Mouse (Mus musculus) olfactory bulb, adult 2 months (tissue): ENCODE measurements around the gene Sema4a. TPM values are rescaled to one million over a fixed set of nuclear protein-coding genes. Genes with fewer than 3 reads are reported as not detected.

Experiments used
- H3K27ac ChIP-seq: fragments of 200-500 bp; 2 replicates; pipeline ENCODE4 v1.5.1; 2012; ENCODE audit warnings: low read depth, low read length; ENCODE audit not compliant: insufficient read depth
- H3K4me1 ChIP-seq: fragments of 200-500 bp; 2 replicates; pipeline ENCODE4 v1.6.1; 2012; ENCODE audit warnings: low read length; ENCODE audit not compliant: control insufficient read depth, insufficient read depth
- H3K4me3 ChIP-seq: fragments of 200-500 bp; 2 replicates; pipeline ENCODE4 v1.5.1; 2012; ENCODE audit warnings: mild to moderate bottlenecking, low read depth, low read length, moderate library complexity; ENCODE audit not compliant: insufficient read depth
- CTCF ChIP-seq: fragments of 200-500 bp; IDR thresholded peaks from 2 replicates; pipeline ENCODE4 v1.5.1; 2012; ENCODE audit warnings: low read depth, mild to moderate bottlenecking, low read length, moderate library complexity; ENCODE audit not compliant: insufficient read depth
- POLR2A ChIP-seq: fragments of 200-500 bp; IDR thresholded peaks from 2 replicates; pipeline ENCODE4 v1.6.1; 2012; ENCODE audit warnings: mild to moderate bottlenecking, low read depth, low read length, moderate library complexity; ENCODE audit not compliant: insufficient read depth
- whole genome bisulfite sequencing: fragments of 180-500 bp; shearing (Covaris S2); methylation state at CpG from one replicate; pipeline ENCODE4 v1.1.7; 2018; 5-methylcytosine and 5-hydroxymethylcytosine counted together
- polyA plus RNA-seq: library from polyadenylated mRNA; stranded (reverse); fragments of >200 nt; gene quantifications from 2 replicates; pipeline ENCODE4 v1.2.4, GENCODE M21; 2012; ENCODE audit warnings: low replicate concordance; ENCODE audit not compliant: missing spikeins, insufficient read depth, insufficient read length

Gene Sema4a
- polyA plus RNA-seq, 1 experiment: not detected

DNA sequence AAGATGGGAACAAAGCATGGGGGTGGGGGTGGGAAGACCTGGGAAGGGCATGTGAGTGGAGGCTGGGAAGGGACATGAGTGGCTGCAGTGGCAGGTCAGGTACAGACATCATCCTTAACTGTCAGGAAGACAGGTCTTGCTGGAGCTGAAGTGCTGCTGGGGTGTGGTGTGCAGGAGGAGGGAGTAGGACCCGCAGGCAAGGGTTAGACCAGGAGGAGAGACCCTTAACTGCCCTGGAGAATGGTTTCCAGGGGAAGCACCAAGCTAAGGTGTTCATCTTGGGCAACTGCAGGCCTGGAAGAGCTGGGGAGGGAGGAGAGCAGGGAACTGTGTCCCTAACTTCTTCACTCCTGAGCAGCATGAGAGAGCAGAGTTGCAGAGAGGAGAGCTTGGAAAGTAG, 26.4 kb upstream of the Sema4a start:
- no peak overlapping the region for H3K27ac ChIP-seq
- 69% methylated on average over 1 of the region's 1 CpGs for WGBS
- peaks cover 38% of the 10 kb centered on the region for H3K4me1 ChIP-seq
- no peak overlapping the region for H3K4me3 ChIP-seq
- TF ChIP-seq POLR2A (no peak), CTCF (no peak)

DNA sequence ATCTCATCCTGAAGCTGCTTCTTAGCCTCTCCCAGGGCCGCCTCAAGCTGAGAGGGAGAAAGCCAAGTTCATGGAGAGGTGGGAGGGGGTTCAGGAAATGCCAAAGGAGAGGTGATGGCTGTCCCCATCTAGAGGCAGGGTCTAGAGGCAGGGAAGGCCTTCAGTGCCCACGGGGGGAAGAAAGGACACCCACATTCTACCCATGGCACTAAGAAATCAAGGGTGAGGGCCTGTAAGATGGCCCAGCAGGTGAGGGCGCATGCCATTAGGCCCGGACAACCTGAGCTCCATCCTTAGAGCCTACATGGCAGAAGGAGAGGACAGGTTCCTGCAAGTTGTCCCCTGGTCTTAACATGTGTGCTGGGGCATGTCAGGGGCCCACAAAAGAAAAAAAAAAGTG, 25.9 kb upstream of the Sema4a start:
- WGBS: 86% methylated on average over 4 of the region's 4 CpGs

DNA sequence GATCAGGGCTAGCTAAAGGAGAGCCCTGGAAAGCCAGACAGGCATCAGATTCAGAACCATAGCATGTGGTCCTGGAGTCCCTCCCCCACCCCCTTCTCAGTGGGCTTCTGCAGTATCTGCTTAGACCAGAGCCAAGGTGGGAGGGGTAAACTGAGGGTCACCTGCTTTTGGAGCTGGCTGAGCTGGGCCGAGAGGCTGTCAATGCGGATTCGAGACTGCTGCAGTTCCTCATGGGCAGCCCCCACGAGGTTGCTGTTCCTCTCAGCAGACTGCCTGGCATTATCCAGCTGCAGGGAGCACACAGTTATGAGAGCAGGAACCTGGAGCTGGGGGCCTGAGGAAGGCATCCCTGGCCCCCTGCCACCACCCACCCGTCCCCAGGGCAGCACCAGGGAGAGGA, 25.1 kb upstream of the Sema4a start:
- TF ChIP-seq CTCF (no peak), POLR2A (no peak)
- H3K4me3 ChIP-seq: no peak overlapping the region
- WGBS: 73% methylated on average over 5 of the region's 5 CpGs
- H3K27ac ChIP-seq: no peak overlapping the region
- H3K4me1 ChIP-seq: peaks cover 43% of the 10 kb centered on the region

More for the DNA sequence above, 25.9 kb upstream of the Sema4a start:
- TF ChIP-seq POLR2A (no peak), CTCF (no peak)
- Histone ChIP-seq H3K27ac (no peak overlapping the region), H3K4me3 (no peak overlapping the region), H3K4me1 (peaks cover 40% of the 10 kb centered on the region)

DNA sequence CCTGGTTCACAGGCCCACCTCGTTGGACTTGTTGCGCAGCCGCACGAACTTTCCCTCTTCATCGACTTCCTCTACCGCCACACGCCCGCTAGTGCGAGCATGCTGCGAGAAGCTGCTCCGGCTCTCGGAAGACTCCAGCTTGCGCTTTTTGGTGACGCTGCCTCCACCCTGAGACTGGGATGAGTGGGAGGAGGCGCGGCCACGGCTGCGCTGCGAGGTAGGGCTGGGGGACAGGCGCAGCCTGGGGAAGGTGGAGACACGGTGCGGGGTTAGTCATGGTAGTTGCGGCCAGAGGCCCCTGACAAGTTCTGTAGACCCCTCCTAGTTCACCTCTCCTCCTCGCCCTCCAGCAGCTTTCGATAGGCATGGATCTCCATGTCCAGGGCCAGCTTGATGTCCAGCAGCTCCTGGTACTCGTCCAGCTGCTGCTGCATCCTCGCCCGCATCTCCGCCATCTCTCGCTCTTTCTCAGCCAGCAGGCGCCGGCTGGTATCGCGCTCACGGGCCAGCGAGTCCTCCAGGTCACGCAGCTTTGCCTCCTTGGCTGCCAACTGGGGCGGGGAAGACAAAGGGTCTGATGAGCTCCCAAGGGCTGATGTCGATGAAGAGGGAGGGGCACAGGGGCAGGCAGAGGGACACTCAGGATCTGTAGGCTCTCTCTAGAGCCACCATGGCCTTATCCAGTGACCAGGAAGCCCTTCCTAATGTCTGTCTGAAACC, 23.8 kb upstream of the Sema4a start:
- Histone ChIP-seq H3K4me3 (no peak overlapping the region), H3K27ac (no peak overlapping the region), H3K4me1 (peaks cover 33% of the 10 kb centered on the region)
- WGBS: 54% methylated on average over 39 of the region's 39 CpGs
- TF ChIP-seq POLR2A (no peak), CTCF (no peak)

DNA sequence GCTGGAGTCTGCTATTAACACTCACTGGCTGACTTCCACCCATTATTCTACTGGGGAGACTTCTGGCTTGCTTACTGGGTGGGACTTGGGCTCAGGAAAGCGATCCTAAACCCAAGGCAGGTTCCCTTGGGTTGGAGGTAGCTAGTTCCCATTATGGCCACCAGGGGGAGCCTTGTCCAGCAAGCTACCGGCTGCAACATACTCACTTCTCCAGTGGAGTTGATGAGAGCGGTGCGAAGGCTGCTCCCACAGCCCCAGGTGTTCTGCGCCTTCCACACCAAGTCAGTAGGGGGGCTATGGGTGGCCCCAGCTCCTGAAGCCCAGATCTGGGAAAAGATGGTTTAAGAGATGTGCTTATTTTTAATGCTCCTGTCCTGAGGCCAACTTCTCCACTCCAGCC, 22.6 kb upstream of the Sema4a start:
- 11% methylated on average over 5 of the region's 5 CpGs for WGBS
- TF ChIP-seq CTCF (peak; percentile 59), POLR2A (no peak)
- no peak overlapping the region for H3K4me3 ChIP-seq
- H3K27ac ChIP-seq: no peak overlapping the region
- H3K4me1 ChIP-seq: peaks cover 26% of the 10 kb centered on the region

DNA sequence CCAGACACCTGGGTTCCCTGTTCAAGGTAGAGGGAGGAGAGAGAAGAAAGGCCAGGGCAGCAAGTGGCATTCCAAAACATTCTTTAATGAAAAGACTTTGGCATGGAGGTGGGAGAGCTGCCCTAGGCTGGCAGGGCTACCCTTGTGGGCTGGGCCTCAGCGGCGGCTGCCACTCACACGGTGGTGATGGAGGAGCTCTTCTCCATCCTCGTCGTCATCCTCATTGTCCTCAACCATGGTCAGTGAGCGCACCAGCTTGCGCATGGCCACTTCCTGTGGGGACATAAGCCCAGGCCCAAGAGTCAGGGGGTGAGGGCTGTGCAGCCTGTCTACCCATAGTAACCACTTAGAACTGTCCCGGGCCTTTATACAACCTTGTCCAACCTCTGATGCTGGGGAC, 22.2 kb upstream of the Sema4a start:
- H3K4me1 ChIP-seq: peaks cover 21% of the 10 kb centered on the region
- no peak overlapping the region for H3K27ac ChIP-seq
- no peak overlapping the region for H3K4me3 ChIP-seq
- TF ChIP-seq POLR2A: no peak
- no peak for TF ChIP-seq CTCF
- WGBS: 76% methylated on average over 8 of the region's 8 CpGs

DNA sequence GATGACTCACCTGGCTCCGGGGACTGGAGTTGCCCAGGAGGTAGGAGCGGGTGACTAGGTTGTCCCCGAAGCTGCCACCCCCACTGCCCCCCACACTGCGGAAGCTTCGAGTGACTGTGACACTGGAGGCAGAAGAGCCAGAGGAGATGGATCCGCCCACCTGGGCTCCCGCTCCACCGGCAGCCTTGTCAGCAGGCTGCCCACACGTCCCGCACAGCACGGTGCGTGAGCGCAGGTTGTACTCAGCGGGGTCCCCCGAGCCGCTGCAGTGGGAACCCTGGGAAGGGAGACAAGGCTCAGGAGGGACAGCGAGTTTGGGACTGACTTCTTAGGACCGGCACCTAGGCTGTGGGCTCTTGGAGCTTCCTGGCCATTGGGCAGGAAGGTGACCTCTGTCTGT, 21.4 kb upstream of the Sema4a start:
- H3K27ac ChIP-seq: peak overlapping the region; percentile 24
- TF ChIP-seq POLR2A: no peak
- TF ChIP-seq CTCF: no peak
- peaks cover 24% of the 10 kb centered on the region for H3K4me1 ChIP-seq
- H3K4me3 ChIP-seq: no peak overlapping the region
- WGBS: 23% methylated on average over 18 of the region's 18 CpGs

DNA sequence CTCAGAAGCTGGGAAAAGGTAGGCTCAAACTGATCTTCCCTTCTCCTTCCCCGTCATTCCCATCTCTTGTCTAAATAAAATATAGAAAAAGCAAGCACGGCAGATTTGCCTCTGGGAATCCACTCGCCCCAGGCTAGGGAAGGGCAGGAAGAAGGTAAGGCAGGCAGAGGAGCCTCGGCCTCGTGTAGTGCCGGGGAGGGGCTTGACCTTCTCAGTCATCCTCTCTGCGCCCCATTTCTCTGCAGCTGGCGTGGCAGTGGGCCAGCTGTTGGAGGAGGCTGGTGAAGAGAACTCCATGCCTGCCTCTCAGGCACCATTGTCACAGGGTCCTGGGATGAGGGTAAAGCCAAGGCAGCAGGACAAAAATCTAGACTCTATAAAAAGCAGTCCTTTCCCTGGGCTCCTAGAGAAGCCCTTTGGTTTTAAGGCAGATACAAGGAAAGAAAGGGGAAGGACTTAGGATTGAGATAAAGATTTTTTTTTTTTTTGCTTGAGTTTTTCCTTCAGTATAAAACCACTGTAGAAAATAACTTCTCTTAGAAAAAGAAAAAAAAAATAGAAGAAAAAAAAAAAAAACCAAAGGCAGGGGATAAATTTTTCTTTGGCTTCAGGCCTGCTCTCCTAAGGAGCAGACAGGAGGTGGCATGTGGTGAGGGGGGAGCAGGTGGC, 20.5 kb upstream of the Sema4a start:
- Histone ChIP-seq H3K27ac (peak overlapping the region; percentile 24; the same call in 1 of the 2 replicates), H3K4me3 (no peak overlapping the region), H3K4me1 (peaks cover 24% of the 10 kb centered on the region)
- no peak for TF ChIP-seq CTCF
- no peak for TF ChIP-seq POLR2A
- WGBS: 42% methylated on average over 8 of the region's 8 CpGs

DNA sequence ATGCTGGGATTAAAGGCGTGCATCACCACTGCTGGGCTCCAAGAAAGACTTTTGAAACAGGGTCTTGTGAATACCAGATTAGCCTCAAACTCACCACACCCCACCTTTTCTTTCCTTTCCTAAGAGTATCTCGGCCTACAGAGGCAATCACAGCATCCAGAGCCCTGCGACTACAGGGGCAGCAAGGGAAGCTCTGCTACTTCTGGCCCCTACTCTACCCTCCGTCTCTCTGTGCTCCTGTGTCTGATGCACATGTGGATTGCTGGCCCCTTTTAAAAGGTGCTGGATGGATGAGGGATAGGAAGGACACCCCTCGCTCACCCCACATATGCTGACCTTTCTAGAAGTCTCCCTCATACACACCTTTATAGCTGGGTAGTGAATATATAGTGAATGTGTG, 19.7 kb upstream of the Sema4a start:
- WGBS: 94% methylated on average over 5 of the region's 5 CpGs
- Histone ChIP-seq H3K4me1 (peaks cover 24% of the 10 kb centered on the region), H3K4me3 (no peak overlapping the region), H3K27ac (no peak overlapping the region)
- TF ChIP-seq POLR2A: no peak
- TF ChIP-seq CTCF: no peak
